Mouse (Mus musculus): ENCODE results near the gene Ppp4r3b.

Ppp4r3b gene

DNA sequence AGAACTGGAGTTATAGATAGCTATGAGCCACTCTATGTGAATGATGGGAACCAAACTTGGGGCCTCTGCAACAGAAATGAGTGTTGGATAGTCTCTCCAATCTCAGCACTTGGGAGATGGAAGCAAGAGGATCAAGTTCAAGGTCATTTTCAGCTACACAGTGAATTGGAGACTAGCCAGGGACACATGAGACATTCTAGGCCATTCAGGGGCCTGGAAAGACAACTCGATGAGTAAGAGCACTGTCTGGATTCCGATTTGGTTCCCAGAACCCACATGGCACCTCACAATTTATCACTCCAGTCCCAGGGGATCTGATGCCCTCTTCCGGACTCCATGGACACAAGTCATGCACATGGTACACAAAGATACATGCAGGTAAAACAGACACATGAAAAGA is 65.9 kb downstream of the Ppp4r3b start:
- DNase-seq = no peak

DNA sequence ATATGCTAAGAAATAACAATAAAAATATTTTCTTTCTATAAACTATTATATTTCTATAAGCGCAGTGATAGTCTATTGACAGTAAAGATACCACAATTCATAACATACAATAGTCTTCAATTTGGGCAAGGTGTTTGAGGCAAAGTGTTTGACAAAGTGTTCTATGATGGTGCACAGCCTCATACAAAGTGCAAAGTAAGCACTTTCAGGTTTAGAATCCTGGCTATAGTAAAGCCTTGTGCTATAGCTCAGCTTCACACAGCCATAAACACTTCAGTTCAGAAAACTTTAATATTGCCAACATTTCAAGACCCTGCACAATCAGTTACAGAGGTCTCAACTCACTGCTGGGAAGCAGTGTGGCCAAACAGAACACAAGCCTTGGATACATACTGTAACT is 66.7 kb downstream of the Ppp4r3b start:
- no peak for DNase-seq

GRCm38 (mm10) chr11:29241961-29242360 is 69.3 kb downstream of the Ppp4r3b start:
- no peak for DNase-seq

- peak; percentile 18 for DNase-seq
These were observed 73.3 kb downstream of the Ppp4r3b start for GRCm38 (mm10) chr11:29245988-29246387.

DNA sequence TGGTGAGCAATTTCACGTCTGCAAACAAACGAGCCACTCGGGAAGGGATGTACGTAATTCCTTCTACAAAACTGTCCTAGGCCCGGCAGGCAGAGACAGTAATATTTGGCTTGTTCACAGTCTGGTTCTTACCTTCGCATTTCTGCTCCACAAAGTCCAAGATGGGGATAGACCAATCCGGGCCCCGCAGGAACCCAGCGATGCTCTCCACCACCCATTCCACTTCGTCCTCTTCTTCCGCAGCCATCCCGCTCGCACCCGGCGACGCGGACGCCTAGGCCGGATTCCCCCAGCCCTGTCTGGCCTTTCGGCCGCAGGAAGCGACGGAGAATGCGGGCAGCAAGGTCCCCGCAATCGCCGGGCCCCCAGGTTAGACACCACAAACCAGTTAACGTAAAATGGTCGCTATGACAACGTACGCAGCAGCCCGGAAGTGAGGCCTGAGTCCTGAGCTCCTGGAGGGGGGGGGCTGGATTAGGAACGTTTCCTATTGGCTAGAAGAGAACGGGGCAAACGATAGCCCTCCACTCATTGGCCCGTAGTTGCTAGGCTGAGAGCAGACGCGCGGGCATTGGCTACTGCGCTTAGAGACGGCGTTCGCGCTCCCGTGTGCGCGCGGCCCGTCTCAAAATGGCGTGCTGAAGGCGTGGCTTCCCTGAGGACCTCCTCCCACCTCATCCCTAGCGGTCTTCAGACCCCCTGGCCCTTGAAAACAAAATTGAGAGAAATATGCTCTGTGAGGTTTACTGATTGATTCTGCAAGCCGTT is 74.4 kb downstream of the Ppp4r3b start, which contains the start of gene Cfap36:
Cfap36 (minus strand) TSS at position 527 of the 768 bp plus-strand sequence.
- DNase-seq = peak; percentile 97

- no peak for DNase-seq
These were observed 75.0 kb downstream of the Ppp4r3b start for GRCm38 (mm10) chr11:29247725-29248124.

DNA sequence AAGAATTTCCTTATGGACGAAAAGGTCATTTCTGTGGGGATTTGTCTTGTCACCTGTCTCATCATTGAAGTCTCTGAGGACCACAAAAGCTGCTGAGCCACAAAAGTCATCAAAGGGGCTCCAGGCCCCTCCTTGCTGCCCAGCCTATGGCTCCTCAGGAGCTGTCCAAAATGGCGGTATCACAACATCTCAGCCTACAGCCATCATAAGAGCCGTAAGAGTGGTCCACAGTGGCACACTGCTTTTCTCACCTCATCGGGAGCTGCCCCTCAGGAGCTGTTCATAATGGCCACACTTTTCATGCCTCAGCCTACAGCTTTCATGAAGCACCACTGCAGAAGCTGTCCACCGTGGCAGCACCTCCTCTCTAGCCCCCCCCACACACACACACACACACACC is 75.7 kb downstream of the Ppp4r3b start:
- no peak for DNase-seq

DNA sequence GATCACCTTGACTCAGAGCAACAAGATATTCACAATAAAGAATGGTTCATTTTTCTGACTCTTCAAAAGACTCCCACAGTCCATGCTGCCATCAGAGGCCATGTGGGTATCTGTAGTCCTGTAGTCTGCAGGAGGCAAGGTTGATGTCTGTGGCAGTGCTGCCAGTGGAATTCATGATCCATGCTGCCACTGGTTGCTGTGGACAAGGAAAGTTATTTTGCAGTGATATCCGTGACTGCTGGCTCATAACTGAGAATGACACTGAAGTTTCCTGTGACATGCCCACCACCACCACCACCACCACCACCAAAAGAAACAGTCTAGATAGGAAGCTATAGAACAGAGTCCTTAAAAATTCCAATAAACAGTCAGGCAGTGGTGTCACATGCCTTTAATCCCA is 82.0 kb downstream of the Ppp4r3b start:
- DNase-seq = no peak

GRCm38 (mm10) chr11:29267824-29268223 is 95.1 kb downstream of the Ppp4r3b start:
- peak; percentile 67 for DNase-seq

All from lung, postnatal 36 days (tissue).